Mouse (Mus musculus) hindbrain, embryonic 12.5 days (tissue): ENCODE measurements around the gene Etfa. TPM values are rescaled to one million over a fixed set of nuclear protein-coding genes. Genes with fewer than 3 reads are reported as not detected.
A peak's percentile ranks its signal among the peaks of the same experiment; 100 is the strongest.

Experiments used
- ATAC-seq: fragments of 200-750 bp; cut with Nextera tagmentation; 2 replicates; pipeline ENCODE4 v1.8.0; 2017; ENCODE audit warnings: moderate TSS enrichment; ENCODE audit not compliant: low FRiP score
- H3K27ac ChIP-seq: fragments of 300-500 bp; sonication (generic); 2 replicates; pipeline ENCODE4 v1.5.1; 2016; ENCODE audit warnings: mild to moderate bottlenecking
- H3K27me3 ChIP-seq: fragments of 300-500 bp; sonication (generic); 2 replicates; pipeline ENCODE4 v1.6.1; 2016; ENCODE audit warnings: mild to moderate bottlenecking
- H3K36me3 ChIP-seq: fragments of 300-500 bp; sonication (generic); 2 replicates; pipeline ENCODE4 v1.6.1; 2016; ENCODE audit warnings: mild to moderate bottlenecking
- H3K4me1 ChIP-seq: fragments of 300-500 bp; sonication (generic); 2 replicates; pipeline ENCODE4 v1.6.1; 2016
- H3K4me2 ChIP-seq: fragments of 300-500 bp; sonication (generic); replicated peaks from 2 replicates; pipeline ENCODE4 v1.6.1; 2016; ENCODE audit warnings: mild to moderate bottlenecking
- H3K4me3 ChIP-seq: fragments of 300-500 bp; sonication (generic); 2 replicates; pipeline ENCODE4 v1.5.1; 2016; ENCODE audit warnings: mild to moderate bottlenecking
- H3K9ac ChIP-seq: fragments of 300-500 bp; sonication (generic); 2 replicates; pipeline ENCODE4 v1.6.1; 2016; ENCODE audit warnings: mild to moderate bottlenecking, moderate library complexity
- H3K9me3 ChIP-seq: fragments of 300-500 bp; sonication (generic); replicated peaks from 2 replicates; pipeline ENCODE4 v1.6.1; 2016; ENCODE audit warnings: mild to moderate bottlenecking
- WGBS: fragments of 180-500 bp; shearing (Covaris S2); methylation state at CpG from one replicate; pipeline ENCODE4 v1.1.7; 2016; 5-methylcytosine and 5-hydroxymethylcytosine counted together
- polyA plus RNA-seq: library from polyadenylated mRNA; unstranded; fragments of >200 nt; fragmentation: Nextera tagmentation; extraction: Ambion mirVana; gene quantifications from 2 replicates; pipeline ENCODE4 v1.2.1, GENCODE M21; 2016

Gene Etfa
- polyA plus RNA-seq, 1 experiment from 2014 or later = 118 TPM

GRCm38 (mm10) chr9:55439206-55439780, 72.8 kb downstream of the Etfa start:
- no peak overlapping the region for H3K4me2 ChIP-seq
- no peak overlapping the region for H3K27ac ChIP-seq
- H3K4me3 ChIP-seq = no peak overlapping the region
- H3K9ac ChIP-seq = no peak overlapping the region
- no peak for ATAC-seq
- H3K27me3 ChIP-seq = no peaks in the 10 kb centered on the region
- H3K36me3 ChIP-seq = no peaks in the 10 kb centered on the region
- no peaks in the 10 kb centered on the region for H3K9me3 ChIP-seq
- H3K4me1 ChIP-seq = no peaks in the 10 kb centered on the region
- WGBS = 87% methylated on average over 5 of the region's 5 CpGs

- ATAC-seq = no peak
- no peaks in the 10 kb centered on the region for H3K36me3 ChIP-seq
- H3K9me3 ChIP-seq = no peaks in the 10 kb centered on the region
- H3K4me1 ChIP-seq = no peaks in the 10 kb centered on the region
- 63% methylated on average over 3 of the region's 3 CpGs for WGBS
- H3K4me2 ChIP-seq = no peak overlapping the region
- H3K27me3 ChIP-seq = no peaks in the 10 kb centered on the region
- no peak overlapping the region for H3K9ac ChIP-seq
- no peak overlapping the region for H3K27ac ChIP-seq
- H3K4me3 ChIP-seq = no peak overlapping the region
Measured at GRCm38 (mm10) chr9:55438433-55438832, 73.6 kb downstream of the Etfa start.

- Histone ChIP-seq H3K9me3 (no peaks in the 10 kb centered on the region), H3K4me2 (no peak overlapping the region), H3K27ac (no peak overlapping the region), H3K9ac (no peak overlapping the region), H3K4me3 (no peak overlapping the region), H3K27me3 (peaks cover 13% of the 10 kb centered on the region; the same call in 1 of the 2 replicates), H3K4me1 (peaks cover 5% of the 10 kb centered on the region; the same call in 1 of the 2 replicates), H3K36me3 (no peaks in the 10 kb centered on the region)
- ATAC-seq = no peak
- WGBS = 90% methylated on average over 5 of the region's 5 CpGs
Measured at GRCm38 (mm10) chr9:55433875-55434274, 78.2 kb downstream of the Etfa start.

- Histone ChIP-seq H3K9ac (no peak overlapping the region), H3K27ac (no peak overlapping the region), H3K4me2 (no peak overlapping the region), H3K9me3 (no peaks in the 10 kb centered on the region), H3K4me1 (peaks cover 5% of the 10 kb centered on the region; the same call in 1 of the 2 replicates), H3K36me3 (no peaks in the 10 kb centered on the region), H3K27me3 (peaks cover 13% of the 10 kb centered on the region; the same call in 1 of the 2 replicates), H3K4me3 (no peak overlapping the region)
- no peak for ATAC-seq
- WGBS = 69% methylated on average over 14 of the region's 14 CpGs
Measured at GRCm38 (mm10) chr9:55432306-55433289, 79.4 kb downstream of the Etfa start.

GRCm38 (mm10) chr9:55430133-55430532, 81.9 kb downstream of the Etfa start:
- H3K27me3 ChIP-seq = peaks cover 13% of the 10 kb centered on the region; the same call in 1 of the 2 replicates
- H3K4me2 ChIP-seq = peak overlapping the region; percentile 22; the same call in 1 of the 2 replicates
- ATAC-seq = no peak
- H3K4me1 ChIP-seq = peaks cover 10% of the 10 kb centered on the region; the same call in 1 of the 2 replicates
- H3K9me3 ChIP-seq = no peaks in the 10 kb centered on the region
- no peaks in the 10 kb centered on the region for H3K36me3 ChIP-seq
- no peak overlapping the region; the same call in 1 of the 2 replicates for H3K4me3 ChIP-seq
- no peak overlapping the region for H3K27ac ChIP-seq
- 32% methylated on average over 20 of the region's 20 CpGs for WGBS
- H3K9ac ChIP-seq = peak overlapping the region; percentile 32; the same call in 1 of the 2 replicates

- Histone ChIP-seq H3K27ac (peak overlapping the region; percentile 23; the same call in 1 of the 2 replicates), H3K36me3 (no peaks in the 10 kb centered on the region), H3K4me2 (peak overlapping the region; percentile 22; the same call in 1 of the 2 replicates), H3K9me3 (no peaks in the 10 kb centered on the region), H3K4me1 (peaks cover 14% of the 10 kb centered on the region), H3K9ac (no peak overlapping the region), H3K27me3 (peaks cover 13% of the 10 kb centered on the region; the same call in 1 of the 2 replicates), H3K4me3 (no peak overlapping the region)
- peak; percentile 66 for ATAC-seq
- WGBS = 30% methylated on average over 12 of the region's 12 CpGs
Measured at GRCm38 (mm10) chr9:55429242-55429975, 82.6 kb downstream of the Etfa start.

GRCm38 (mm10) chr9:55425271-55425810, 86.7 kb downstream of the Etfa start:
- no peak overlapping the region for H3K4me2 ChIP-seq
- peaks cover 18% of the 10 kb centered on the region for H3K4me1 ChIP-seq
- no peaks in the 10 kb centered on the region for H3K36me3 ChIP-seq
- peaks cover 6% of the 10 kb centered on the region; the same call in 1 of the 2 replicates for H3K27me3 ChIP-seq
- no peak for ATAC-seq
- H3K9ac ChIP-seq = no peak overlapping the region
- H3K4me3 ChIP-seq = no peak overlapping the region
- H3K27ac ChIP-seq = no peak overlapping the region
- peaks cover 4% of the 10 kb centered on the region; the same call in 1 of the 2 replicates for H3K9me3 ChIP-seq
- WGBS = 59% methylated on average over 7 of the region's 7 CpGs

GRCm38 (mm10) chr9:55423451-55424424, 88.3 kb downstream of the Etfa start:
- H3K27me3 ChIP-seq = no peaks in the 10 kb centered on the region
- H3K4me1 ChIP-seq = peaks cover 14% of the 10 kb centered on the region; the same call in 1 of the 2 replicates
- no peak overlapping the region for H3K9ac ChIP-seq
- no peaks in the 10 kb centered on the region for H3K36me3 ChIP-seq
- no peak overlapping the region for H3K4me2 ChIP-seq
- H3K9me3 ChIP-seq = peaks cover 4% of the 10 kb centered on the region; the same call in 1 of the 2 replicates
- H3K4me3 ChIP-seq = no peak overlapping the region
- peak overlapping the region; percentile 8; the same call in 1 of the 2 replicates for H3K27ac ChIP-seq
- WGBS = 76% methylated on average over 14 of the region's 14 CpGs
- no peak for ATAC-seq

GRCm38 (mm10) chr9:55421786-55422185, 90.3 kb downstream of the Etfa start:
- no peak overlapping the region for H3K27ac ChIP-seq
- no peak overlapping the region for H3K4me2 ChIP-seq
- H3K4me1 ChIP-seq = peaks cover 14% of the 10 kb centered on the region; the same call in 1 of the 2 replicates
- no peaks in the 10 kb centered on the region for H3K36me3 ChIP-seq
- no peak overlapping the region for H3K4me3 ChIP-seq
- peaks cover 4% of the 10 kb centered on the region; the same call in 1 of the 2 replicates for H3K9me3 ChIP-seq
- 81% methylated on average over 3 of the region's 3 CpGs for WGBS
- ATAC-seq = no peak
- H3K27me3 ChIP-seq = no peaks in the 10 kb centered on the region
- H3K9ac ChIP-seq = no peak overlapping the region

GRCm38 (mm10) chr9:55411154-55411553, 100.9 kb downstream of the Etfa start:
- ATAC-seq = no peak
- 44% methylated on average over 6 of the region's 6 CpGs for WGBS
- Histone ChIP-seq H3K9ac (no peak overlapping the region), H3K36me3 (no peaks in the 10 kb centered on the region), H3K27me3 (no peaks in the 10 kb centered on the region), H3K27ac (no peak overlapping the region), H3K4me1 (peaks cover 36% of the 10 kb centered on the region), H3K4me2 (no peak overlapping the region), H3K9me3 (no peaks in the 10 kb centered on the region), H3K4me3 (no peak overlapping the region)

GRCm38 (mm10) chr9:55410430-55410829, 101.6 kb downstream of the Etfa start:
- 72% methylated on average over 6 of the region's 6 CpGs for WGBS
- ATAC-seq = no peak
- Histone ChIP-seq H3K4me2 (no peak overlapping the region), H3K9ac (no peak overlapping the region), H3K27me3 (no peaks in the 10 kb centered on the region), H3K27ac (no peak overlapping the region), H3K36me3 (no peaks in the 10 kb centered on the region), H3K4me3 (no peak overlapping the region), H3K9me3 (no peaks in the 10 kb centered on the region), H3K4me1 (peaks cover 36% of the 10 kb centered on the region)
